Mouse (Mus musculus): ENCODE results near the gene Ric8b. TPM values are rescaled to one million over a fixed set of nuclear protein-coding genes. Genes with fewer than 3 reads are reported as not detected.
A peak's percentile ranks its signal among the peaks of the same experiment; 100 is the strongest.

Gene Ric8b
- polyA plus RNA-seq, 1 experiment: 8.7 TPM

DNA sequence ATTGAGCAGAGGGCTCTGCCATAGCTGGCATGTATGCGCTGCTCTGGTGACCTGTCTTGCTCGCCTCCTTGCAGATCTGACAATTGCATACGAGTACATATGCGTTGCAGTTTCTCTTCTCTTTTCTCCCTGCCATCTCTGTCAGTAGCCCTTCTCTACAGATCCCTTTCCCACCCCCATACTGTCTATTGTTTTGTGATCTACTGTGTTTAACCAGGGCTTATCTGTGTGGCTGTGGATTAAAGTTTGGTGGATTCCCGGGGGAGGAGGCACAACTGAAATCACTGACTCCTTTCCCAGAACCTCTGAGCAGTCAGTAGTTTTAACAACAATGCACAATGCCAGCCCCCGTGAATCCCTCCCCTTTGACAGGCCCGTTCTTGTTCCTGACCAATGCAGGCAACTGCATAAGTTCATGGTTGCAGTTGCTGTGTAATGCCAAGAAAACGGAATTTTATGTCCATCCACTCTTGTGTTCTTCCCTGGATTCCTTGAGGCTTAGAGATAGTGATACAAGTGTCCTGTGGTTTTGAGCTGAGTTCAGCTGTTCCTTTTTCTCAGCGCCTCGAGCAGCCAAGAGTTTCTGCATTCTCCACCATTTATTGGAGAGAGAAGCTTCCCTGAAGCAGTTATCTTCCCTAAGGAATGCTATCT is 80.3 kb downstream of the Ric8b start:
- H3K27me3 ChIP-seq (ENCODE audit: control insufficient read depth, insufficient read depth, insufficient read length): no peaks in the 10 kb centered on the region
- H3K4me3 ChIP-seq: no peak overlapping the region
- H3K4me2 ChIP-seq (ENCODE audit: low read depth): peak overlapping the region; percentile 67
- H3ac ChIP-seq (ENCODE audit: control insufficient read depth, insufficient read length): no peak overlapping the region
- no peak for TF ChIP-seq POLR2AphosphoS2 (IDR thresholded peaks at IDR 0.05; ENCODE audit: insufficient read length, low read depth)
- peak; percentile 66 for TF ChIP-seq TCF12 (IDR thresholded peaks at IDR 0.05; ENCODE audit: insufficient read depth, poor library complexity, severe bottlenecking)
- TF ChIP-seq MAX (IDR thresholded peaks at IDR 0.05; ENCODE audit: low read depth): no peak
- no peak for TF ChIP-seq TCF3 (IDR thresholded peaks at IDR 0.05; ENCODE audit: insufficient read length, low read depth)
- no peak for TF ChIP-seq CEBPB (IDR thresholded peaks at IDR 0.05; ENCODE audit: insufficient read depth, poor library complexity, severe bottlenecking)
- TF ChIP-seq REST (IDR thresholded peaks at IDR 0.05; ENCODE audit: insufficient read depth, insufficient read length): no peak
- peak in 2 of 3 experiments; percentile 37 to 73 for TF ChIP-seq MYOG (IDR thresholded peaks at IDR 0.05; ENCODE audit: control insufficient read depth in 1 of 3, insufficient read depth in 1 of 3, insufficient read length in 2 of 3, low read depth in 2 of 3)
- no peak for TF ChIP-seq POLR2A (IDR thresholded peaks at IDR 0.05; ENCODE audit: insufficient read length, low read depth)
- no peak for TF ChIP-seq USF1 (IDR thresholded peaks at IDR 0.05; ENCODE audit: low read depth)
- peak; percentile 69 to 81 (median 71) for TF ChIP-seq MYOD1 (IDR thresholded peaks at IDR 0.05; ENCODE audit: control insufficient read depth in 1 of 3, insufficient read length in 2 of 3, low read depth in 2 of 3)
- TF ChIP-seq SRF (IDR thresholded peaks at IDR 0.05; ENCODE audit: control insufficient read depth, insufficient read length, low read depth): no peak
- TF ChIP-seq E2F4 (IDR thresholded peaks at IDR 0.05; ENCODE audit: insufficient read depth): no peak
- peaks cover 6% of the 10 kb centered on the region for H3K36me3 ChIP-seq (ENCODE audit: control insufficient read depth, insufficient read depth)
- H3K79me2 ChIP-seq (ENCODE audit: control insufficient read depth, insufficient read depth): no peaks in the 10 kb centered on the region

DNA sequence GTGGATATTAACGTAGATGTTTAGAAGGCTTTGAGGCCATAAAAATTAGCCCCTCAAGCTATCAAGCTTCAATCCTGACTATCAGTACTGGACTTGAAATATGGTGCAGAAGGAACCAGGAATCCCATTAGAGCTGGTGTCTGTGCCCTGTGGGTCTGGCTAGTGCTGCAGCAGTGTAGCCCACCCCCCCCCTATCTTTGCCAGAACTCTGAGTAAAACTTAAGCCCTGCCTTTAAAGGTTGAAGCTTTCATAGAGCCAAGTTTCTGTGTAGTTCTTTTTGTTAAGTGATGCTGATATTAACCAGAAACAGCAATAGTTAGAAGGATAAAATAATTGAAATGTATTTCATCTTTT is 80.8 kb downstream of the Ric8b start:
- Histone ChIP-seq H3ac (ENCODE audit: control insufficient read depth, insufficient read length) (no peak overlapping the region), H3K36me3 (ENCODE audit: control insufficient read depth, insufficient read depth) (peaks cover 6% of the 10 kb centered on the region), H3K4me3 (no peak overlapping the region), H3K79me2 (ENCODE audit: control insufficient read depth, insufficient read depth) (no peaks in the 10 kb centered on the region), H3K27me3 (ENCODE audit: control insufficient read depth, insufficient read depth, insufficient read length) (no peaks in the 10 kb centered on the region), H3K4me2 (ENCODE audit: low read depth) (peak overlapping the region; percentile 67)
- TF ChIP-seq USF1 (IDR thresholded peaks at IDR 0.05; ENCODE audit: low read depth) (no peak), MAX (IDR thresholded peaks at IDR 0.05; ENCODE audit: low read depth) (no peak), POLR2A (IDR thresholded peaks at IDR 0.05; ENCODE audit: insufficient read length, low read depth) (no peak), CEBPB (IDR thresholded peaks at IDR 0.05; ENCODE audit: insufficient read depth, poor library complexity, severe bottlenecking) (no peak), MYOG (IDR thresholded peaks at IDR 0.05; ENCODE audit: control insufficient read depth in 1 of 3, insufficient read depth in 1 of 3, insufficient read length in 2 of 3, low read depth in 2 of 3) (no peak), TCF3 (IDR thresholded peaks at IDR 0.05; ENCODE audit: insufficient read length, low read depth) (no peak), E2F4 (IDR thresholded peaks at IDR 0.05; ENCODE audit: insufficient read depth) (no peak)

DNA sequence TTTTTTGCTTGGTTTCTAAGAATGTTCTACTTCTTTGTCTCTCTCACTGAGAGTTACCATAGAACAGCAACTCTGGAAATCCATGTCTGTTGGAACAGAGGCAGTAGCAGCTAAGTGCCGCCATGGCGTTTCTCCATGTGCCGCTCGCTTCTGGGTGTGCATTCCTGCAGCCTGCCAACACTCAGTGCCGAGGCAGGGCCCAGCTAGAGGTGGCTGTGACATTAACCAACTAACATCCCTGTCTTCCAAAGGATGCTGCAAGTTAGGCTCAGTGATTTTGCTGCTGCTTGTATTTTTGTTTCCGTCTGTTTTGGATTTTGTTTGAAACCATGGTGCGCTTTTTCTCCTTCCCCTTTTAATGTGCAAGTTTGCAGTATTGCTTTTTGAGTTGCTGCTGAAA is 84.5 kb downstream of the Ric8b start:
- TF ChIP-seq POLR2A (IDR thresholded peaks at IDR 0.05; ENCODE audit: insufficient read length, low read depth): no peak
- no peak for TF ChIP-seq POLR2AphosphoS2 (IDR thresholded peaks at IDR 0.05; ENCODE audit: insufficient read length, low read depth)
- no peak for TF ChIP-seq E2F4 (IDR thresholded peaks at IDR 0.05; ENCODE audit: insufficient read depth)
- no peak for TF ChIP-seq TCF3 (IDR thresholded peaks at IDR 0.05; ENCODE audit: insufficient read length, low read depth)
- TF ChIP-seq TCF12 (IDR thresholded peaks at IDR 0.05; ENCODE audit: insufficient read depth, poor library complexity, severe bottlenecking): no peak
- no peak for TF ChIP-seq CEBPB (IDR thresholded peaks at IDR 0.05; ENCODE audit: insufficient read depth, poor library complexity, severe bottlenecking)
- TF ChIP-seq MAX (IDR thresholded peaks at IDR 0.05; ENCODE audit: low read depth): no peak
- no peak for TF ChIP-seq SRF (IDR thresholded peaks at IDR 0.05; ENCODE audit: control insufficient read depth, insufficient read length, low read depth)
- no peak overlapping the region for H3K4me3 ChIP-seq

DNA sequence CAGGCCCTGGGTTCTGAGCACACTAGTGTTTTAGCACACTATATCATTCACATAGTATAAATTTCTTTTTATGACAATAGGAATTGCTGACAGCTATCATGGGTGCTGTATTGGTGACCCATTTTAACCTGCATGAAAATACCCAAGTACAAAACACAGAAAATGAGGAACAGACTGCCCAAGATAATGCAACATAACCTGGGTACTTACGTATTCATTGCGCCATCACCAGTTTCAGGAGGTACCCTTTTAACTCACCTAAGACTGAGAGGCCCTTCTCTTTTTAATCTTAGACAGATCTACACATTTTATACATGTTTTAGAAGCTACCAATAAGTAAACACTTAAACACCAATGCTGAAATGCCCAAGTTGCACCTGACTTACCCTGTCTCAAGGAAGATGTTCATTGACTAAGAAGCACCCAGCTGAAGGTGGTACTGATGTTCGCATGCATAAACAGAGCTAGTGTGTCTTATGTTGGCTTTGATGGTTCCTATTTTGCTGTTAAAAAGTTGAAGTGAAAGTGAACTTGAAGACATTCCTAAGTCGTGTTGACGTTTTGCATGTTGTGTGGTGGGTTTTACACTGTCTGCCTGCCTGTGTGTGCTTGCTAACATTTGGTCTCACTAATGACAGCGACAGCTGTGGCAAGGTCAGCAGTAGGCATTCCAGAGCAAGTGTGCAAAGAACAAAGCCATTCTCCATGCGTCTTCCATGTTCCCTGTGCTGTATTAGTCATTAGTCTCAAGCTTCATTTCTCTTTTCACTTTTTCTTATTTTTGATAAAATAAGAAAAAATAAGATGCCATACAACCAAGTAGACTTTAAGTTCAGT is 86.0 kb downstream of the Ric8b start:
- Histone ChIP-seq H3ac (ENCODE audit: control insufficient read depth, insufficient read length) (no peak overlapping the region), H3K4me2 (ENCODE audit: low read depth) (no peak overlapping the region), H3K27me3 (ENCODE audit: control insufficient read depth, insufficient read depth, insufficient read length) (no peaks in the 10 kb centered on the region), H3K4me3 (no peak overlapping the region), H3K36me3 (ENCODE audit: control insufficient read depth, insufficient read depth) (no peaks in the 10 kb centered on the region), H3K79me2 (ENCODE audit: control insufficient read depth, insufficient read depth) (no peaks in the 10 kb centered on the region)
- TF ChIP-seq REST (IDR thresholded peaks at IDR 0.05; ENCODE audit: insufficient read depth, insufficient read length) (no peak), POLR2AphosphoS2 (IDR thresholded peaks at IDR 0.05; ENCODE audit: insufficient read length, low read depth) (no peak), POLR2A (IDR thresholded peaks at IDR 0.05; ENCODE audit: insufficient read length, low read depth) (no peak), TCF12 (IDR thresholded peaks at IDR 0.05; ENCODE audit: insufficient read depth, poor library complexity, severe bottlenecking) (peak; percentile 63), MYOG (IDR thresholded peaks at IDR 0.05; ENCODE audit: control insufficient read depth in 1 of 3, insufficient read depth in 1 of 3, insufficient read length in 2 of 3, low read depth in 2 of 3) (peak; percentile 33 to 92 (median 44)), USF1 (IDR thresholded peaks at IDR 0.05; ENCODE audit: low read depth) (no peak), TCF3 (IDR thresholded peaks at IDR 0.05; ENCODE audit: insufficient read length, low read depth) (peak; percentile 74), SRF (IDR thresholded peaks at IDR 0.05; ENCODE audit: control insufficient read depth, insufficient read length, low read depth) (no peak), MYOD1 (IDR thresholded peaks at IDR 0.05; ENCODE audit: control insufficient read depth in 1 of 3, insufficient read length in 2 of 3, low read depth in 2 of 3) (peak; percentile 86 to 100 (median 99))

More for the DNA sequence above, 84.5 kb downstream of the Ric8b start:
- H3ac ChIP-seq (ENCODE audit: control insufficient read depth, insufficient read length): no peak overlapping the region
- H3K79me2 ChIP-seq (ENCODE audit: control insufficient read depth, insufficient read depth): no peaks in the 10 kb centered on the region
- H3K4me2 ChIP-seq (ENCODE audit: low read depth): no peak overlapping the region
- H3K27me3 ChIP-seq (ENCODE audit: control insufficient read depth, insufficient read depth, insufficient read length): no peaks in the 10 kb centered on the region
- H3K36me3 ChIP-seq (ENCODE audit: control insufficient read depth, insufficient read depth): no peaks in the 10 kb centered on the region
